Mouse (Mus musculus): ENCODE measurements around the gene Tnfsf18. TPM values are rescaled to one million over a fixed set of nuclear protein-coding genes. Genes with fewer than 3 reads are reported as not detected.

Gene Tnfsf18
- 0.07 and 0.16 TPM in 2 replicates for polyA plus RNA-seq (2012; rRNA removed)

GRCm38 (mm10) chr1:161494343-161494742, at the start of gene Tnfsf18:
Gene Tnfsf18 (plus strand): TSS chr1:161494655.

Other genes starting within 250 kb of the Tnfsf18 start
- 82.7 and 102 TPM in 2 replicates for gene Prdx6, start 243.4 kb upstream of the Tnfsf18 start, polyA plus RNA-seq (2012; rRNA removed)
- gene Tnfsf4, start 99.2 kb upstream of the Tnfsf18 start, polyA plus RNA-seq (2012; rRNA removed), result 0.05 TPM in 1 of 2 replicates, not detected in the other